Mouse (Mus musculus) cerebellum, adult 2 months (tissue): ENCODE measurements around the gene Prkaa2.

Experiments
- CTCF ChIP-seq: fragments of 200-500 bp; IDR thresholded peaks from 2 replicates; pipeline ENCODE4 v1.5.1; 2011; ENCODE audit warnings: low read depth, mild to moderate bottlenecking, control low read depth, low read length, moderate library complexity, borderline replicate concordance; ENCODE audit not compliant: insufficient read depth
- POLR2A ChIP-seq: fragments of 200-500 bp; IDR thresholded peaks from 2 replicates; pipeline ENCODE4 v1.6.1; 2011; ENCODE audit warnings: low read length, control low read depth, borderline replicate concordance; ENCODE audit not compliant: insufficient read depth

GRCm38 (mm10) chr4:105098158-105098557 lies 11.5 kb downstream of the Prkaa2 start:
- TF ChIP-seq CTCF (no peak), POLR2A (no peak)
